Mouse (Mus musculus) lung, adult 2 months (tissue): ENCODE results near the gene Ndufs7. TPM values are rescaled to one million over a fixed set of nuclear protein-coding genes. Genes with fewer than 3 reads are reported as not detected.

ENCODE experiments used
- DNase-seq: peaks from one replicate; pipeline ENCODE4 v3.0.0; 2022
- H3K4me1 ChIP-seq: fragments of 200-500 bp; 2 replicates; pipeline ENCODE4 v1.6.1; 2011; ENCODE audit warnings: low read length; ENCODE audit not compliant: control insufficient read depth, insufficient read depth
- H3K4me3 ChIP-seq: fragments of 200-500 bp; replicated peaks from 2 replicates; pipeline ENCODE3; 2011; ENCODE audit warnings: low read depth, mild to moderate bottlenecking, control low read depth, low read length; ENCODE audit errors: extremely low read depth
- CTCF ChIP-seq: fragments of 200-500 bp; IDR thresholded peaks from 2 replicates; pipeline ENCODE4 v1.5.1; 2011; ENCODE audit warnings: mild to moderate bottlenecking, low read length, control low read depth; ENCODE audit not compliant: insufficient read depth
- POLR2A ChIP-seq: fragments of 200-500 bp; IDR thresholded peaks from 2 replicates; pipeline ENCODE4 v1.6.1; 2011; ENCODE audit warnings: low read depth, mild to moderate bottlenecking, control low read depth, low read length, borderline replicate concordance; ENCODE audit errors: extremely low read depth
- WGBS: fragments of 180-500 bp; shearing (Covaris S2); methylation state at CpG from one replicate; pipeline ENCODE4 v1.1.7; 2018; 5-methylcytosine and 5-hydroxymethylcytosine counted together
- polyA plus RNA-seq: library from polyadenylated mRNA; depleted of rRNA; stranded (reverse); fragments of >200 nt; gene quantifications from 2 replicates; pipeline ENCODE4 v1.2.3, GENCODE M21; 2012

Ndufs7 gene
- polyA plus RNA-seq, 1 experiment: 421 TPM

GRCm38 (mm10) chr10:80273847-80274246 lies 24.9 kb downstream of the Ndufs7 start:
- Histone ChIP-seq H3K4me3 (no peak overlapping the region), H3K4me1 (peaks cover 14% of the 10 kb centered on the region; the same call in 1 of the 2 replicates)
- TF ChIP-seq POLR2A (no peak), CTCF (no peak)
- WGBS: 70% methylated on average over 3 of the region's 3 CpGs
- DNase-seq: no peak

GRCm38 (mm10) chr10:80276238-80276637 lies 27.3 kb downstream of the Ndufs7 start:
- WGBS: 66% methylated on average over 5 of the region's 5 CpGs
- Histone ChIP-seq H3K4me1 (peaks cover 2% of the 10 kb centered on the region; the same call in 1 of the 2 replicates), H3K4me3 (no peak overlapping the region)
- no peak for TF ChIP-seq CTCF
- no peak for DNase-seq

- no peak for DNase-seq
- WGBS: 89% methylated on average over 9 of the region's 9 CpGs
- TF ChIP-seq POLR2A (no peak), CTCF (no peak)
- H3K4me1 ChIP-seq: 0 out of 2 replicates have a peak, but pooled peaks cover 4% of the 10 kb centered on the region
- H3K4me3 ChIP-seq: no peak overlapping the region
These were observed 29.5 kb downstream of the Ndufs7 start for GRCm38 (mm10) chr10:80278390-80278789.

- no peak overlapping the region for H3K4me3 ChIP-seq
- 0 out of 2 replicates have a peak, but pooled peaks cover 4% of the 10 kb centered on the region for H3K4me1 ChIP-seq
- no peak for DNase-seq
- TF ChIP-seq CTCF (no peak), POLR2A (no peak)
- 84% methylated on average over 12 of the region's 12 CpGs for WGBS
These were observed 30.4 kb downstream of the Ndufs7 start for GRCm38 (mm10) chr10:80279273-80279672.

GRCm38 (mm10) chr10:80281304-80281703 lies 32.4 kb downstream of the Ndufs7 start:
- DNase-seq: peak; percentile 43
- 64% methylated on average over 7 of the region's 7 CpGs for WGBS
- TF ChIP-seq POLR2A (no peak), CTCF (no peak)
- no peak overlapping the region for H3K4me3 ChIP-seq
- 0 out of 2 replicates have a peak, but pooled peaks cover 4% of the 10 kb centered on the region for H3K4me1 ChIP-seq

GRCm38 (mm10) chr10:80281921-80282371 lies 33.0 kb downstream of the Ndufs7 start:
- TF ChIP-seq CTCF (no peak), POLR2A (0 out of 2 replicates have a peak, but pooled peaks have one; percentile 23)
- Histone ChIP-seq H3K4me1 (0 out of 2 replicates have a peak, but pooled peaks cover 4% of the 10 kb centered on the region), H3K4me3 (no peak overlapping the region)
- peak; percentile 66 for DNase-seq
- 59% methylated on average over 8 of the region's 8 CpGs for WGBS

- 67% methylated on average over 20 of the region's 20 CpGs for WGBS
- DNase-seq: peak; percentile 58
- Histone ChIP-seq H3K4me3 (no peak overlapping the region), H3K4me1 (0 out of 2 replicates have a peak, but pooled peaks cover 4% of the 10 kb centered on the region)
- TF ChIP-seq POLR2A: no peak
- TF ChIP-seq CTCF: no peak
These were observed 33.8 kb downstream of the Ndufs7 start for GRCm38 (mm10) chr10:80282481-80283441.

- TF ChIP-seq CTCF: no peak
- no peak for DNase-seq
- Histone ChIP-seq H3K4me3 (no peak overlapping the region), H3K4me1 (0 out of 2 replicates have a peak, but pooled peaks cover 4% of the 10 kb centered on the region)
- 79% methylated on average over 13 of the region's 15 CpGs for WGBS
These were observed 36.5 kb downstream of the Ndufs7 start for GRCm38 (mm10) chr10:80285222-80286070.

GRCm38 (mm10) chr10:80288097-80288496 lies 39.2 kb downstream of the Ndufs7 start:
- TF ChIP-seq POLR2A (no peak), CTCF (no peak)
- 89% methylated on average over 12 of the region's 12 CpGs for WGBS
- DNase-seq: no peak
- H3K4me3 ChIP-seq: no peak overlapping the region
- H3K4me1 ChIP-seq: no peaks in the 10 kb centered on the region; the same call in 1 of the 2 replicates
